Mouse (Mus musculus) liver (tissue): ENCODE measurements around the gene Gli3.
A peak's percentile ranks its signal among the peaks of the same experiment; 100 is the strongest.

Experiments used
- DNase-seq: peaks from one replicate; pipeline ENCODE4 v3.0.0-alpha.2; 2020; ENCODE audit warnings: mixed read lengths

Gli3 gene

GRCm38 (mm10) chr13:15462830-15463491, at the start of gene Gli3:
Gli3 (plus strand) TSS chr13:15463235.
- peak; percentile 64 for DNase-seq

GRCm38 (mm10) chr13:15421182-15421750, 41.8 kb upstream of the Gli3 start:
- no peak for DNase-seq

- DNase-seq = no peak
Measured at GRCm38 (mm10) chr13:15442002-15442401, 21.0 kb upstream of the Gli3 start.

- no peak for DNase-seq
Measured at GRCm38 (mm10) chr13:15444312-15444711, 18.7 kb upstream of the Gli3 start.

GRCm38 (mm10) chr13:15445591-15445990, 17.4 kb upstream of the Gli3 start:
- DNase-seq = no peak

GRCm38 (mm10) chr13:15446004-15446403, 17.0 kb upstream of the Gli3 start:
- no peak for DNase-seq

- DNase-seq = no peak
Measured at GRCm38 (mm10) chr13:15446782-15447564, 16.1 kb upstream of the Gli3 start.

- DNase-seq = no peak
Measured at GRCm38 (mm10) chr13:15450941-15451340, 12.1 kb upstream of the Gli3 start.

GRCm38 (mm10) chr13:15457841-15458240, 5.2 kb upstream of the Gli3 start:
- no peak for DNase-seq

- DNase-seq = no peak
Measured at GRCm38 (mm10) chr13:15461926-15462325, 1.1 kb upstream of the Gli3 start.

GRCm38 (mm10) chr13:15463492-15464080, 551 bp downstream of the Gli3 start:
- peak; percentile 40 for DNase-seq

GRCm38 (mm10) chr13:15464081-15464526, 1.1 kb downstream of the Gli3 start:
- peak; percentile 9 for DNase-seq

- DNase-seq = no peak
Measured at GRCm38 (mm10) chr13:15464741-15465250, 1.8 kb downstream of the Gli3 start.

GRCm38 (mm10) chr13:15466496-15466895, 3.5 kb downstream of the Gli3 start:
- no peak for DNase-seq

- no peak for DNase-seq
Measured at GRCm38 (mm10) chr13:15467409-15467808, 4.4 kb downstream of the Gli3 start.

- no peak for DNase-seq
Measured at GRCm38 (mm10) chr13:15468421-15468820, 5.4 kb downstream of the Gli3 start.

- DNase-seq = no peak
Measured at GRCm38 (mm10) chr13:15470056-15470455, 7.0 kb downstream of the Gli3 start.

GRCm38 (mm10) chr13:15472712-15473111, 9.7 kb downstream of the Gli3 start:
- no peak for DNase-seq

GRCm38 (mm10) chr13:15474393-15474792, 11.4 kb downstream of the Gli3 start:
- DNase-seq = no peak

- DNase-seq = no peak
Measured at GRCm38 (mm10) chr13:15486033-15486891, 23.2 kb downstream of the Gli3 start.

GRCm38 (mm10) chr13:15487334-15487733, 24.3 kb downstream of the Gli3 start:
- no peak for DNase-seq

GRCm38 (mm10) chr13:15488065-15488464, 25.0 kb downstream of the Gli3 start:
- DNase-seq = no peak
